9 mouse cellular contexts compared by ENCODE assay signal in genomic region chr14:27741248-27741916, GRCm38 (mm10).
DNase-seq lines count a peak whose midpoint lies in the region; ATAC-seq and TF ChIP-seq lines count a peak whose summit lies in the region.
"Had no signal": no experiment of that assay in that cellular context is flagged by ENCODE, and none has a peak within 500 bp of the region (broad histone marks: within the 10 kb centered on the region; RNA-seq: fewer than 3 reads in every experiment).

No protein-coding gene starts in this region.

- no peak for ATAC-seq in CD4-positive, CD25-positive, alpha-beta regulatory T cell, adult 4 months
- no peak for ATAC-seq in lung, postnatal 0 days

- H3K4me3 ChIP-seq in lung, postnatal 0 days (ENCODE audit: low read depth, low read length): no peak overlapping the region
- H3K4me3 ChIP-seq: heart, embryonic 13.5 days had no signal

- H3K4me1 ChIP-seq in lung, postnatal 0 days (ENCODE audit: insufficient read depth, low read depth, low read length): no peaks in the 10 kb centered on the region
- H3K4me1 ChIP-seq: heart, embryonic 13.5 days had no signal

- no peak for TF ChIP-seq EP300 in lung, postnatal 0 days (IDR thresholded peaks at IDR 0.05)

- DNase-seq in CD4-positive, CD25-positive, alpha-beta regulatory T cell, adult 2 months (ENCODE audit: low read depth, low spot score): peak; percentile 68
- DNase-seq in NIH3T3 (ENCODE audit: low read depth): peak; percentile 91
- DNase-seq in cerebellum, adult 8-10 months: peak; percentile 60
- DNase-seq in frontal cortex, adult 2 months (ENCODE audit: extremely low spot score in 1 of 2, low spot score in 1 of 2): peak; percentile 41 to 89
- peak; percentile 68 to 88 for DNase-seq in layer of hippocampus, adult 18-20 months (ENCODE audit: low spot score in 2 of 2)
- peak; percentile 68 for DNase-seq in lung, postnatal 0 days (ENCODE audit: low spot score)
- DNase-seq in right cerebral cortex, postnatal 10 days (ENCODE audit: low spot score in 2 of 2): peak; percentile 82 to 88

- 20% methylated on average over 3 of the region's 3 CpGs for WGBS in lung, postnatal 0 days

- no peaks in the 10 kb centered on the region for H3K36me3 ChIP-seq in lung, postnatal 0 days (ENCODE audit: insufficient read depth, low read length)
- H3K36me3 ChIP-seq: heart, embryonic 13.5 days had no signal

- no peak overlapping the region for H3K9ac ChIP-seq in lung, postnatal 0 days (replicated peaks; ENCODE audit: low read depth)
- H3K9ac ChIP-seq: heart, embryonic 13.5 days had no signal

- H3K4me2 ChIP-seq in lung, postnatal 0 days (replicated peaks; ENCODE audit: low read depth, low read length): no peak overlapping the region
- H3K4me2 ChIP-seq: heart, embryonic 13.5 days had no signal

- H3K27ac ChIP-seq in lung, postnatal 0 days (ENCODE audit: low read length): no peak overlapping the region
- H3K27ac ChIP-seq: heart, embryonic 13.5 days had no signal

- peak; percentile 83 for TF ChIP-seq CTCF in lung, postnatal 0 days (IDR thresholded peaks at IDR 0.05)

- no peaks in the 10 kb centered on the region for H3K27me3 ChIP-seq in lung, postnatal 0 days (replicated peaks; ENCODE audit: insufficient read depth, low read length)

- H3K9me3 ChIP-seq in lung, postnatal 0 days (ENCODE audit: low read length): no peaks in the 10 kb centered on the region
- H3K9me3 ChIP-seq: heart, embryonic 13.5 days had no signal
